Comparison of ENCODE assay signal across 14 mouse cellular contexts in the genomic region with DNA sequence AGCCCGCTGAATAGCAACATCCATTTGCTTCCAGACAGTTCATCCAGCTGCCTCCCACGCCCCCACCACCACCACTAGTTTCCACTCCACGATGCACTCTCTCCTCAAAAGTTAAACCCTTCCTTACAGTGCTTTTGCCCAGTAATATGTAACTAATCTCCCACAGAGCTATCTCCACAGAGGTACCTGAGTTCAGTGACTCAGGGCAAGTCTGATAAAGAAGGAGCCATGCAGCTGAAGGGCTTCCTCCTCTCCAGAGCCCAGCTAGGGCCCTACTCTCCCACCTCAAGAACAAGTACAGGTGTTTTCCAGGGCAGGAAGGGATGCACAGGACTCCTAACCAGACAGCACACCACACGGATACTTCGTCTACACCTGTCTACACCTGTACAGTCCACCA. TPM values are rescaled to one million over a fixed set of nuclear protein-coding genes. Genes with fewer than 3 reads are reported as not detected.
DNase-seq lines count a peak whose midpoint lies in the region; ATAC-seq lines count a peak whose summit lies in the region.
"Had no signal": no experiment of that assay in that cellular context is flagged by ENCODE, and none has a peak within 500 bp of the region (broad histone marks: within the 10 kb centered on the region; RNA-seq: fewer than 3 reads in every experiment).

No protein-coding gene starts in this region.

- peaks cover 93% of the 10 kb centered on the region for H3K4me1 ChIP-seq in heart, embryonic 10.5 days
- H3K4me1 ChIP-seq in heart, embryonic 12.5 days (replicated peaks) = peaks cover 99% of the 10 kb centered on the region
- peaks cover 92% of the 10 kb centered on the region for H3K4me1 ChIP-seq in liver, embryonic 11.5 days (replicated peaks; ENCODE audit: control insufficient read depth, insufficient read depth, low read length)
- H3K4me1 ChIP-seq in liver, embryonic 15.5 days (replicated peaks) = peaks cover 100% of the 10 kb centered on the region

- no peak overlapping the region for H3K9ac ChIP-seq in heart, embryonic 12.5 days
- H3K9ac ChIP-seq in liver, embryonic 11.5 days (ENCODE audit: low read depth, low read length) = 0 out of 2 replicates have a peak overlapping the region, but pooled peaks have one; percentile 2
- peak overlapping the region; percentile 10; the same call in 1 of the 2 replicates for H3K9ac ChIP-seq in liver, embryonic 15.5 days
- H3K9ac ChIP-seq: embryonic facial prominence, embryonic 15.5 days; lung, embryonic 15.5 days had no signal

- H3K4me2 ChIP-seq in heart, embryonic 12.5 days = no peak overlapping the region
- H3K4me2 ChIP-seq in liver, embryonic 11.5 days = peak overlapping the region; percentile 28
- H3K4me2 ChIP-seq in liver, embryonic 15.5 days = peak overlapping the region; percentile 82
- H3K4me2 ChIP-seq: embryonic facial prominence, embryonic 15.5 days; lung, embryonic 15.5 days had no signal

- 70% methylated on average over 5 of the region's 5 CpGs for WGBS in heart, embryonic 10.5 days
- WGBS in heart, embryonic 12.5 days = 71% methylated on average over 5 of the region's 5 CpGs
- WGBS in liver, embryonic 11.5 days = 57% methylated on average over 5 of the region's 5 CpGs
- 47% methylated on average over 5 of the region's 5 CpGs for WGBS in liver, embryonic 15.5 days (ENCODE audit: insufficient replicate concordance)

- H3K4me3 ChIP-seq in heart, embryonic 10.5 days = no peak overlapping the region
- no peak overlapping the region for H3K4me3 ChIP-seq in heart, embryonic 12.5 days
- H3K4me3 ChIP-seq in liver, embryonic 11.5 days (ENCODE audit: low read depth, low read length) = no peak overlapping the region
- no peak overlapping the region for H3K4me3 ChIP-seq in liver, embryonic 15.5 days (replicated peaks)
- H3K4me3 ChIP-seq: embryonic facial prominence, embryonic 15.5 days; lung, embryonic 15.5 days had no signal

- no peak for ATAC-seq in heart, embryonic 12.5 days (ENCODE audit: insufficient number of reproducible peaks, low FRiP score)
- ATAC-seq in liver, embryonic 11.5 days (replicated peaks; ENCODE audit: low FRiP score) = no peak
- ATAC-seq in common myeloid progenitor, adult 5-6 weeks (replicated peaks; ENCODE audit: low read depth, poor library complexity, severe bottlenecking) = peak; percentile 2; the same call in 1 of the 2 replicates
- ATAC-seq in liver, embryonic 15.5 days (ENCODE audit: insufficient read depth) = no peak
- no peak for ATAC-seq in CD4-positive, CD25-positive, alpha-beta regulatory T cell, adult 4 months
- ATAC-seq: inflammation-experienced regulatory T-cells, adult 6 months had no signal

- no peaks in the 10 kb centered on the region for H3K9me3 ChIP-seq in heart, embryonic 10.5 days
- H3K9me3 ChIP-seq in heart, embryonic 12.5 days (replicated peaks) = no peaks in the 10 kb centered on the region
- no peaks in the 10 kb centered on the region for H3K9me3 ChIP-seq in liver, embryonic 11.5 days (ENCODE audit: control insufficient read depth, low read length)
- H3K9me3 ChIP-seq in liver, embryonic 15.5 days (replicated peaks) = no peaks in the 10 kb centered on the region
- H3K9me3 ChIP-seq: embryonic facial prominence, embryonic 15.5 days; lung, embryonic 15.5 days had no signal

- no peak for DNase-seq in heart, embryonic 10.5 days (ENCODE audit: low spot score)
- no peak for DNase-seq in liver, embryonic 11.5 days (ENCODE audit: low spot score)
- no peak for DNase-seq in liver
- no peak for DNase-seq in cerebellum, postnatal 36 days
- DNase-seq: cerebellum, adult 11 months; heart, postnatal 10 days; thymus, adult 18-20 months had no signal

- H3K36me3 ChIP-seq in heart, embryonic 10.5 days = peaks cover 13% of the 10 kb centered on the region
- peaks cover 9% of the 10 kb centered on the region for H3K36me3 ChIP-seq in heart, embryonic 12.5 days
- peaks cover 6% of the 10 kb centered on the region for H3K36me3 ChIP-seq in liver, embryonic 11.5 days (ENCODE audit: control insufficient read depth, insufficient read depth, low read length)
- H3K36me3 ChIP-seq in liver, embryonic 15.5 days (replicated peaks) = peaks cover 25% of the 10 kb centered on the region
- H3K36me3 ChIP-seq: lung, embryonic 15.5 days had no signal

- no peaks in the 10 kb centered on the region for H3K27me3 ChIP-seq in heart, embryonic 10.5 days (ENCODE audit: insufficient read depth, poor library complexity, severe bottlenecking)
- no peaks in the 10 kb centered on the region for H3K27me3 ChIP-seq in heart, embryonic 12.5 days (replicated peaks)
- H3K27me3 ChIP-seq in liver, embryonic 11.5 days (replicated peaks; ENCODE audit: control insufficient read depth, insufficient read depth, low read length) = no peaks in the 10 kb centered on the region
- no peaks in the 10 kb centered on the region for H3K27me3 ChIP-seq in liver, embryonic 15.5 days
- H3K27me3 ChIP-seq: embryonic facial prominence, embryonic 15.5 days; lung, embryonic 15.5 days had no signal

- H3K27ac ChIP-seq in heart, embryonic 10.5 days = peak overlapping the region; percentile 59; the same call in 1 of the 2 replicates
- H3K27ac ChIP-seq in heart, embryonic 12.5 days (ENCODE audit: poor library complexity, severe bottlenecking) = no peak overlapping the region
- H3K27ac ChIP-seq in liver, embryonic 11.5 days (ENCODE audit: low read depth, low read length) = peak overlapping the region; percentile 98
- peak overlapping the region; percentile 89 for H3K27ac ChIP-seq in liver, embryonic 15.5 days (replicated peaks)
- H3K27ac ChIP-seq: embryonic facial prominence, embryonic 15.5 days had no signal

RNA-seq across cellular contexts. Expression of a gene that starts 10.4 kb away (rescaled TPM):
- polyA plus RNA-seq in heart, embryonic 10.5 days (2016; fragmentation: Nextera tagmentation; extraction: Ambion mirVana) = 37.9 and 39.8 TPM in 2 replicates
- 52.9 and 55.6 TPM in 2 replicates for polyA plus RNA-seq in heart, embryonic 12.5 days (2016; fragmentation: Nextera tagmentation; extraction: Ambion mirVana)
- 51.3 and 58.2 TPM in 2 replicates for polyA plus RNA-seq in liver, embryonic 11.5 days (2014; fragmentation: Nextera tagmentation; extraction: Ambion mirVana)
- total RNA-seq in common myeloid progenitor, adult 5-6 weeks (2017) = 79.8 and 100 TPM in 2 replicates
- polyA plus RNA-seq in liver, embryonic 15.5 days (2015; fragmentation: Nextera tagmentation; extraction: Ambion mirVana) = 27.0 and 29.3 TPM in 2 replicates
- 10 to 100 TPM; 63.3 to 68.7 TPM for polyA plus RNA-seq in CD4-positive, CD25-positive, alpha-beta regulatory T cell, adult 4 months (2017; shearing (Covaris generic))
